Mouse (Mus musculus) neural tube, embryonic 11.5 days (tissue): ENCODE results near the gene Ccl8. TPM values are rescaled to one million over a fixed set of nuclear protein-coding genes. Genes with fewer than 3 reads are reported as not detected.

ENCODE experiments used
- ATAC-seq: fragments of 200-750 bp; cut with Nextera tagmentation; 2 replicates; pipeline ENCODE4 v1.8.0; 2017; ENCODE audit warnings: moderate number of reproducible peaks, mild to moderate bottlenecking, moderate TSS enrichment, moderate library complexity; ENCODE audit not compliant: insufficient read depth, low FRiP score, low TSS enrichment
- DNase-seq: peaks from one replicate; pipeline ENCODE4 v3.0.0-alpha.2; 2015; ENCODE audit warnings: low spot score
- H3K27ac ChIP-seq: fragments of 300-500 bp; sonication (generic); 2 replicates; pipeline ENCODE4 v1.5.1; 2014; ENCODE audit warnings: low read depth, mild to moderate bottlenecking, low read length
- H3K27me3 ChIP-seq: fragments of 300-500 bp; sonication (generic); 2 replicates; pipeline ENCODE4 v1.6.1; 2014; ENCODE audit warnings: mild to moderate bottlenecking, low read length, mixed read lengths; ENCODE audit not compliant: control insufficient read depth, insufficient read depth
- H3K36me3 ChIP-seq: fragments of 300-500 bp; sonication (generic); 2 replicates; pipeline ENCODE4 v1.6.1; 2014; ENCODE audit warnings: mild to moderate bottlenecking, low read length, moderate library complexity, mixed read lengths; ENCODE audit not compliant: control insufficient read depth, insufficient read depth
- H3K4me1 ChIP-seq: fragments of 300-500 bp; sonication (generic); 2 replicates; pipeline ENCODE4 v1.6.1; 2014; ENCODE audit warnings: low read length, mixed read lengths; ENCODE audit not compliant: control insufficient read depth, insufficient read depth
- H3K4me2 ChIP-seq: fragments of 300-500 bp; sonication (generic); 2 replicates; pipeline ENCODE4 v1.6.1; 2014; ENCODE audit warnings: low read depth, mild to moderate bottlenecking, moderate library complexity
- H3K4me3 ChIP-seq: fragments of 300-500 bp; sonication (generic); 2 replicates; pipeline ENCODE4 v1.5.1; 2014; ENCODE audit warnings: low read depth, low read length
- H3K9ac ChIP-seq: fragments of 300-500 bp; sonication (generic); 2 replicates; pipeline ENCODE4 v1.6.1; 2014; ENCODE audit warnings: mild to moderate bottlenecking, low read length
- H3K9me3 ChIP-seq: fragments of 300-500 bp; sonication (generic); 2 replicates; pipeline ENCODE4 v1.6.1; 2016; ENCODE audit warnings: low read length; ENCODE audit not compliant: control insufficient read depth
- WGBS: fragments of 180-500 bp; shearing (Covaris S2); extraction: QIAGEN DNeasy Blood & Tissue Kit; methylation state at CpG from one replicate; pipeline ENCODE4 v1.1.7; 2014; 5-methylcytosine and 5-hydroxymethylcytosine counted together
- polyA plus RNA-seq: library from polyadenylated mRNA; unstranded; fragments of >200 nt; fragmentation: Nextera tagmentation; extraction: Ambion mirVana; gene quantifications from 2 replicates; pipeline ENCODE4 v1.2.1, GENCODE M21; 2014

Gene Ccl8
- polyA plus RNA-seq, 1 experiment from 2014 or later = not detected

DNA sequence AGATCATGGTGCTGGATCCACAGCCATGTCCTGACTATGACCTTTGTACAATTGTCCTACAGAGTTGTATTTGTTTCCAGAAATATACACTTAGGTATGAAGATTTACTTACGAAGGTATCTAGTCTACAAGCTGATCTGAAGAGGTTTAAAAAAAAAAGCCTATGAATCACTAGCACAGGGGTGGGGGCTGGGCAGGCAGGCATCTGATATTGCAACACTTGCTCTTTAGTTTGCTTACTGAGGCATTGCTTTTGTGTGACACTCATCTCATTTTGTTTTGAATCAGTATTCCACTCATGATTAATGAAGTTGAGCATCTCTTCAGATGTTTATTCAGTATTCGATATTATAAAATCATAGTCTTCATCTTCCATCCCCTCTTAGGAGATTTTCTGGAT lies 21.2 kb downstream of the Ccl8 start:
- DNase-seq (no peak), ATAC-seq (no peak)
- 81% methylated on average over 2 of the region's 2 CpGs for WGBS
- no peak overlapping the region for H3K27ac ChIP-seq
- H3K36me3 ChIP-seq = no peaks in the 10 kb centered on the region
- H3K4me2 ChIP-seq = no peak overlapping the region
- no peaks in the 10 kb centered on the region for H3K27me3 ChIP-seq
- H3K9ac ChIP-seq = no peak overlapping the region
- no peak overlapping the region for H3K4me3 ChIP-seq
- no peaks in the 10 kb centered on the region for H3K9me3 ChIP-seq
- no peaks in the 10 kb centered on the region for H3K4me1 ChIP-seq

DNA sequence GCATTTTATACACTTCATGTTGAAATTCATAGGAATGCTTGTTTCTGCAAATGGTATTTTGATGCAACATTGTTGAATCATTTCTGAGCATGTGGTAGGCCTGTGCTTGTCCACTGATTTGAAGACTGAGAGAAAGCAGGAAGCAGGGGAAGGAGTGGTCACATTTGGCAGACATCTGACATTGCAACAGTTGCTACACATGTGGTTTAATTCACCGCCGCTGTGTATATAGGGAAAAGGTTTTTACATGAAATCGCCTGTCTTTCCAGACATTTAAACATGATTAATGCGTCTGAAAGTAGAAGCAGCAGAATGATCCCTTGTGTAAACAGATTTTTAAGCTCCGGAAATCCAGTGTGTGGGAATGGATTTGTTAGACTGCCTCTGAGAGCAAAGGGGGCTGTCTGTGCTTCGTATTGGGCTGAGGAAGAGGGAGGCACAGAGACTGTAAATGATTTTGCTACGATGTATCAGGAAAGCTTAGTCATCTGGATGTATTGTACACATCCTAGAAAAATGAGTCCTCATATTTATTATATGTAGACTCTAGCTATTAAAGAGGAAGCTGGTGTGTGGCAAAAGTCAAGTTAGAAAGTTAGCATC lies 24.6 kb downstream of the Ccl8 start:
- H3K4me1 ChIP-seq = no peaks in the 10 kb centered on the region
- H3K27ac ChIP-seq = no peak overlapping the region
- H3K9ac ChIP-seq = no peak overlapping the region
- ATAC-seq (no peak), DNase-seq (peak; percentile 11)
- 57% methylated on average over 7 of the region's 7 CpGs for WGBS
- H3K4me3 ChIP-seq = no peak overlapping the region
- no peaks in the 10 kb centered on the region for H3K36me3 ChIP-seq
- H3K4me2 ChIP-seq = no peak overlapping the region
- H3K9me3 ChIP-seq = no peaks in the 10 kb centered on the region
- no peaks in the 10 kb centered on the region for H3K27me3 ChIP-seq

DNA sequence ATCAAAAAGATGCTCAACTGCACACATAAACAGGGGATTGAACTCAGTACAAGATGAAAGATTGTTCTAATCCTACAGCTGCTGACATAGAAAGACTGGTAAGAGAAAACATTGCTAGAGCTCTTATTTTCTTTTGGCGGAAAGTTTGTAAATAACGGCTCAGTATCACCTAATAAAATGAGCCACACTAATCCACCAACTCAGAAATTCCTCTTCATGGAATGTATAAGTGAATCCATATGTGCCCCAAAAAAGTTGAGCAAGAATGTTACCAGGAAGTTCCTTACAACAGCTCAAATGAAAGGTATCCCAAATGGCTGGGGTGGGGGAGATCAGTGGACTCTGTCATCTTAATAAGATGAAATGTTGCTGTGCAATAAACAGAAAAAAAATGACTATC lies 44.1 kb downstream of the Ccl8 start:
- H3K4me2 ChIP-seq = no peak overlapping the region
- no peak overlapping the region for H3K9ac ChIP-seq
- H3K36me3 ChIP-seq = no peaks in the 10 kb centered on the region
- H3K4me3 ChIP-seq = no peak overlapping the region
- no peaks in the 10 kb centered on the region for H3K9me3 ChIP-seq
- H3K4me1 ChIP-seq = no peaks in the 10 kb centered on the region
- no peaks in the 10 kb centered on the region for H3K27me3 ChIP-seq
- 92% methylated on average over 2 of the region's 2 CpGs for WGBS
- H3K27ac ChIP-seq = no peak overlapping the region
- no peak for ATAC-seq
- no peak for DNase-seq

GRCm38 (mm10) chr11:82163285-82163684 lies 48.3 kb downstream of the Ccl8 start:
- Histone ChIP-seq H3K4me3 (no peak overlapping the region), H3K27ac (no peak overlapping the region), H3K27me3 (no peaks in the 10 kb centered on the region), H3K36me3 (no peaks in the 10 kb centered on the region), H3K9me3 (no peaks in the 10 kb centered on the region), H3K4me2 (no peak overlapping the region), H3K9ac (no peak overlapping the region), H3K4me1 (no peaks in the 10 kb centered on the region)
- DNase-seq = no peak
- 77% methylated on average over 8 of the region's 8 CpGs for WGBS
- ATAC-seq = no peak

Other genes with a start within 250 kb of the Ccl8 start
- 2.3 and 2.5 TPM in 2 replicates for gene Asic2, start 146.7 kb upstream of the Ccl8 start, polyA plus RNA-seq
- gene Ccl2, start 79.6 kb upstream of the Ccl8 start, polyA plus RNA-seq = 1.6 and 2.1 TPM in 2 replicates
- gene Gm17268, start 76.6 kb upstream of the Ccl8 start, polyA plus RNA-seq = not detected in 2 replicates
- gene Ccl7, start 69.5 kb upstream of the Ccl8 start, polyA plus RNA-seq = 0.60 and 0.73 TPM in 2 replicates
- gene Ccl11, start 57.4 kb upstream of the Ccl8 start, polyA plus RNA-seq = 0.21 TPM in 1 of 2 replicates, not detected in the other
- 0.97 and 2.2 TPM in 2 replicates for gene Ccl12, start 13.3 kb upstream of the Ccl8 start, polyA plus RNA-seq
- gene Ccl1, start 190.5 kb downstream of the Ccl8 start, polyA plus RNA-seq = not detected in 2 replicates